Mouse (Mus musculus) MEL (cell line): Measurements from ENCODE around the gene Nfxl1.

Source experiments
- BHLHE40 ChIP-seq: IDR thresholded peaks from 2 replicates; pipeline ENCODE4 v1.6.1; 2012; ENCODE audit warnings: low read depth, mild to moderate bottlenecking, inconsistent platforms, low read length, improper control_type of control experiment, borderline replicate concordance
- CHD2 ChIP-seq: IDR thresholded peaks from 2 replicates; pipeline ENCODE4 v1.6.1; 2011; ENCODE audit warnings: low read length, improper control_type of control experiment
- CTCF ChIP-seq, 3 experiments: IDR thresholded peaks in 2 of 3; conservative IDR thresholded peaks in 1 of 3; 2 replicates each; pipeline ENCODE4 v1.5.1; 2011 to 2012; ENCODE audit warnings: low read length in 3 of 3, low read depth in 2 of 3, mild to moderate bottlenecking in 2 of 3, improper control_type of control experiment in 1 of 3, inconsistent platforms in 1 of 3, mixed read lengths in 1 of 3, moderate library complexity in 1 of 3; ENCODE audit not compliant: control insufficient read depth in 1 of 3, insufficient read depth in 1 of 3, poor library complexity in 1 of 3, severe bottlenecking in 1 of 3
- ELF1 ChIP-seq: IDR thresholded peaks from 2 replicates; pipeline ENCODE4 v1.6.1; 2014; ENCODE audit warnings: low read depth, mild to moderate bottlenecking, inconsistent platforms, low read length, improper control_type of control experiment, moderate library complexity
- EP300 ChIP-seq, 2 experiments: IDR thresholded peaks; 2 replicates each; pipeline ENCODE4 v1.6.1; 2011; ENCODE audit warnings: improper control_type of control experiment in 2 of 2, low read length in 2 of 2, low read depth in 1 of 2, mild to moderate bottlenecking in 1 of 2
- GATA1 ChIP-seq: IDR thresholded peaks from 2 replicates; pipeline ENCODE4 v1.6.1; 2011; ENCODE audit warnings: low read depth, low read length, improper control_type of control experiment
- NRF1 ChIP-seq: IDR thresholded peaks from 2 replicates; pipeline ENCODE4 v1.6.1; 2014; ENCODE audit warnings: low read depth, mild to moderate bottlenecking, inconsistent platforms, low read length, improper control_type of control experiment, moderate library complexity; ENCODE audit not compliant: poor library complexity, insufficient read depth, severe bottlenecking
- POLR2A ChIP-seq, 2 experiments: IDR thresholded peaks; 2 replicates each; pipeline ENCODE4 v1.6.1; 2011 to 2012; ENCODE audit warnings: low read length in 2 of 2, mild to moderate bottlenecking in 2 of 2, control low read depth in 1 of 2, improper control_type of control experiment in 1 of 2, low read depth in 1 of 2, moderate library complexity in 1 of 2; ENCODE audit not compliant: control insufficient read depth in 1 of 2, insufficient read depth in 1 of 2, poor library complexity in 1 of 2
- TCF12 ChIP-seq: IDR thresholded peaks from 2 replicates; pipeline ENCODE4 v1.6.1; 2014; ENCODE audit warnings: low read depth, mild to moderate bottlenecking, inconsistent platforms, low read length, improper control_type of control experiment, moderate library complexity
- USF1 ChIP-seq: IDR thresholded peaks from 2 replicates; pipeline ENCODE4 v1.6.1; 2014; ENCODE audit warnings: low read depth, mild to moderate bottlenecking, inconsistent platforms, low read length, improper control_type of control experiment, moderate library complexity
- USF2 ChIP-seq, 2 experiments: IDR thresholded peaks; 2 replicates each; pipeline ENCODE4 v1.6.1; 2011 to 2012; ENCODE audit warnings: improper control_type of control experiment in 2 of 2, low read length in 2 of 2, borderline replicate concordance in 1 of 2, inconsistent platforms in 1 of 2, low read depth in 1 of 2, mild to moderate bottlenecking in 1 of 2; ENCODE audit not compliant: insufficient read depth in 1 of 2

DNA sequence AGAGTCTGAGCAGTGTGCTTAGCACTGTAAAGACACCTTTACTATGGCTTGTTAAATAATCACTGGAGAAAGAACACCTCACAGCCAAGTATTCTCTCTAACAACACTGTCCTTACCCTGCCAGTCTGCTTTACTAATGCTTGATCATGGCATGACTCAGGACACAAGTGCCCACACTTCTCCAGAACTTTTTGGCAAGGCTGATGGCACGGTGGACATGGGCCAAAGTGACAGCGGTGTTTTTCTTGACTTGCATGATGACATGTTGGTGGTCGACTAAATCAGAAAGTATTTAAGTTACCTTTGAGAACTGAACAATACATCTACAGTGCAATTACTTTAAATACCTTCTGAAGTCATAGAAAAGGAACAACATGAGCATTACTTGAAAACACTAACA lies 30.6 kb downstream of the Nfxl1 start:
- TF ChIP-seq TCF12 (no peak), USF2 (IDR thresholded peaks at IDR 0.05; ENCODE audit: borderline replicate concordance in 1 of 2, insufficient read depth in 1 of 2, low read depth in 1 of 2, low read length in 2 of 2) (no peak), EP300 (IDR thresholded peaks at IDR 0.05; ENCODE audit: low read depth in 1 of 2, low read length in 2 of 2) (no peak), ELF1 (no peak), CTCF (IDR thresholded peaks at IDR 0.05 in 2 of 3, conservative IDR thresholded peaks at IDR 0.05 in 1 of 3; ENCODE audit: control insufficient read depth in 1 of 3, insufficient read depth in 1 of 3, low read depth in 2 of 3, low read length in 3 of 3, poor library complexity in 1 of 3, severe bottlenecking in 1 of 3) (no peak), USF1 (no peak), POLR2A (IDR thresholded peaks at IDR 0.05; ENCODE audit: control insufficient read depth in 1 of 2, insufficient read depth in 1 of 2, low read depth in 1 of 2, low read length in 2 of 2, poor library complexity in 1 of 2) (no peak), GATA1 (no peak), CHD2 (no peak), BHLHE40 (no peak), NRF1 (no peak)
